Mouse (Mus musculus) limb, embryonic 15.5 days (tissue): ENCODE results near the gene Grem2. TPM values are rescaled to one million over a fixed set of nuclear protein-coding genes. Genes with fewer than 3 reads are reported as not detected.

Source experiments
- ATAC-seq: fragments of 200-750 bp; cut with Nextera tagmentation; 2 replicates; pipeline ENCODE4 v1.8.0; 2017; ENCODE audit warnings: low read depth, moderate TSS enrichment; ENCODE audit not compliant: insufficient number of reproducible peaks, low FRiP score, low TSS enrichment
- H3K27ac ChIP-seq: fragments of 300-500 bp; sonication (generic); 2 replicates; pipeline ENCODE4 v1.5.1; 2015; ENCODE audit warnings: moderate library complexity, mild to moderate bottlenecking, inconsistent platforms
- H3K27me3 ChIP-seq: fragments of 300-500 bp; sonication (generic); 2 replicates; pipeline ENCODE4 v1.6.1; 2015; ENCODE audit warnings: inconsistent platforms
- H3K36me3 ChIP-seq: fragments of 300-500 bp; sonication (generic); 2 replicates; pipeline ENCODE4 v1.6.1; 2015; ENCODE audit warnings: inconsistent platforms
- H3K4me1 ChIP-seq: fragments of 300-500 bp; sonication (generic); 2 replicates; pipeline ENCODE4 v1.6.1; 2015; ENCODE audit warnings: inconsistent platforms
- H3K4me2 ChIP-seq: fragments of 300-500 bp; sonication (generic); 2 replicates; pipeline ENCODE4 v1.6.1; 2015; ENCODE audit warnings: mild to moderate bottlenecking, inconsistent platforms
- H3K4me3 ChIP-seq: fragments of 300-500 bp; sonication (generic); 2 replicates; pipeline ENCODE4 v1.5.1; 2015; ENCODE audit warnings: mild to moderate bottlenecking, inconsistent platforms
- H3K9ac ChIP-seq: fragments of 300-500 bp; sonication (generic); 2 replicates; pipeline ENCODE4 v1.6.1; 2015; ENCODE audit warnings: inconsistent platforms
- H3K9me3 ChIP-seq: fragments of 300-500 bp; sonication (generic); 2 replicates; pipeline ENCODE4 v1.6.1; 2016; ENCODE audit warnings: inconsistent platforms
- WGBS: fragments of 180-500 bp; shearing (Covaris S2); methylation state at CpG from one replicate; pipeline ENCODE4 v1.1.7; 2015; 5-methylcytosine and 5-hydroxymethylcytosine counted together
- polyA plus RNA-seq: library from polyadenylated mRNA; unstranded; fragments of >200 nt; fragmentation: Nextera tagmentation; extraction: Ambion mirVana; gene quantifications from 2 replicates; pipeline ENCODE4 v1.2.1, GENCODE M21; 2015

Gene Grem2
- polyA plus RNA-seq, 1 experiment from 2014 or later: 2.8 TPM

GRCm38 (mm10) chr1:174888684-174889405 is 32.8 kb downstream of the Grem2 start:
- H3K27ac ChIP-seq: no peak overlapping the region
- no peaks in the 10 kb centered on the region for H3K27me3 ChIP-seq
- H3K9ac ChIP-seq: no peak overlapping the region
- 72% methylated on average over 14 of the region's 14 CpGs for WGBS
- H3K36me3 ChIP-seq: no peaks in the 10 kb centered on the region
- H3K4me3 ChIP-seq: no peak overlapping the region
- no peak overlapping the region for H3K4me2 ChIP-seq
- no peaks in the 10 kb centered on the region for H3K4me1 ChIP-seq
- ATAC-seq: no peak
- H3K9me3 ChIP-seq: no peaks in the 10 kb centered on the region

DNA sequence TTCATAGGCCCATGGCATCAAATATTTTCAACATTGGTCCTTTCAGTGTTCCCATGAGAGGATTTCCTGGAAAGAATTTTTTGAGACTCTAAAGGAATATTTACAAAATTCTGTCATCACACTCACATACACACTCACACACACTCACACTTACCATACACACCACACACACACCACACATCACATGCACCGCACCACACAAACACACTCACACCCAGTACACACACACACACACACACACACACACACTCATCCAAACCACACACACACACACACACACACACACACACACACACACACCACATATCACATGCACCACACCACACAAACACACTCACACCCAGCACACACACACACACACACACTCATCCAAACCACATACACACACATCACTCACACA is 33.5 kb downstream of the Grem2 start:
- Histone ChIP-seq H3K4me3 (no peak overlapping the region), H3K27me3 (no peaks in the 10 kb centered on the region), H3K27ac (no peak overlapping the region), H3K9me3 (no peaks in the 10 kb centered on the region), H3K4me2 (no peak overlapping the region), H3K36me3 (no peaks in the 10 kb centered on the region), H3K4me1 (no peaks in the 10 kb centered on the region), H3K9ac (no peak overlapping the region)
- ATAC-seq: no peak
- 100% methylated on average over 1 of the region's 1 CpGs for WGBS

GRCm38 (mm10) chr1:174882496-174882895 is 39.1 kb downstream of the Grem2 start:
- Histone ChIP-seq H3K36me3 (no peaks in the 10 kb centered on the region), H3K27me3 (no peaks in the 10 kb centered on the region), H3K9ac (no peak overlapping the region), H3K4me2 (no peak overlapping the region), H3K9me3 (no peaks in the 10 kb centered on the region), H3K4me1 (no peaks in the 10 kb centered on the region), H3K4me3 (no peak overlapping the region), H3K27ac (no peak overlapping the region)
- ATAC-seq: no peak
- WGBS: 52% methylated on average over 1 of the region's 1 CpGs

DNA sequence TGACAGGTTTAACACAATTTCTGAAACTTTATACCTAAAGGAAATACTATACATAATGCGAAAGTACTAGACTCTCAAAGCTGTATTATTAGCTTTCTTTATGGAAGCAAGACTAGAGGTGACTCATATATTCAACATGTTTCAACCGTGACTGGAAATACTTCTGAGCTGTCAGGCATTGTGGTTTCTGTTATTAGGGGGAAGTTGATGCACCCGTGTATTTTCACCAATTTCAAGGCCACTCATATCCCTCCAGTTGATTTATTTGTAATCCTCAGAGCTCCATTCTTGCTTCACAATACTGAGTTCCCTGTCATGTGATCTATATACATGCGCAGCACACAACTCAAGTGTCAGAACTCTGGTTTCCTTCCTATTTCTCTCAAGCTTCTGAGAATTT is 46.4 kb downstream of the Grem2 start:
- Histone ChIP-seq H3K36me3 (no peaks in the 10 kb centered on the region), H3K9ac (no peak overlapping the region), H3K4me2 (no peak overlapping the region), H3K4me3 (no peak overlapping the region), H3K9me3 (no peaks in the 10 kb centered on the region), H3K4me1 (no peaks in the 10 kb centered on the region), H3K27me3 (no peaks in the 10 kb centered on the region), H3K27ac (no peak overlapping the region)
- ATAC-seq: no peak
- 63% methylated on average over 4 of the region's 4 CpGs for WGBS

GRCm38 (mm10) chr1:174860407-174861118 is 61.1 kb downstream of the Grem2 start:
- ATAC-seq: no peak
- no peak overlapping the region for H3K27ac ChIP-seq
- H3K9me3 ChIP-seq: no peaks in the 10 kb centered on the region
- no peak overlapping the region for H3K9ac ChIP-seq
- no peak overlapping the region for H3K4me2 ChIP-seq
- no peaks in the 10 kb centered on the region for H3K36me3 ChIP-seq
- H3K4me3 ChIP-seq: no peak overlapping the region
- no peaks in the 10 kb centered on the region for H3K27me3 ChIP-seq
- no peaks in the 10 kb centered on the region for H3K4me1 ChIP-seq
- WGBS: 71% methylated on average over 10 of the region's 10 CpGs

- Histone ChIP-seq H3K4me2 (no peak overlapping the region), H3K27me3 (no peaks in the 10 kb centered on the region), H3K4me3 (no peak overlapping the region), H3K9me3 (no peaks in the 10 kb centered on the region), H3K27ac (no peak overlapping the region), H3K4me1 (no peaks in the 10 kb centered on the region), H3K9ac (no peak overlapping the region), H3K36me3 (no peaks in the 10 kb centered on the region)
- ATAC-seq: no peak
- 81% methylated on average over 2 of the region's 2 CpGs for WGBS
Observed at GRCm38 (mm10) chr1:174856188-174856587, 65.4 kb downstream of the Grem2 start.

DNA sequence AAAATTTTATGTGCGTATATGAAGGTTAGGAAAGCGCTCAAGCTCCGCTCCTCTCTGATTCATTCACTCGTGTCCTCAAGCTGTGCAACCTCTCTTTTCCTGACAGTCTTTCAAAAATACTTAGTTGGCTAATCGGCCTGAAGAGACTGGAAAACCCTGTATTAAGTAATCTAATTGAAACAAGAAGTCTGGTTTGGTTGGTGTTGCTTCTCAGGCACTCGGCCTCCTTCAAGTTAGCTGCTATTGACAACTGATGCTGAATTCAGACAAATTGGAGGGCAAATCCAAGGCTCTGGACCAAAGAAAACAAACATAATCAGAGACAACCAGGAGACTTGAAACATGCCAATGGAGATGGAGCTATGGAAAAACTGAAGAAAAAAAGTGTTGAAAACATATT is 76.8 kb downstream of the Grem2 start:
- no peak for ATAC-seq
- Histone ChIP-seq H3K9me3 (no peaks in the 10 kb centered on the region), H3K4me1 (peaks cover 2% of the 10 kb centered on the region; the same call in 1 of the 2 replicates), H3K36me3 (no peaks in the 10 kb centered on the region), H3K27ac (no peak overlapping the region), H3K4me2 (no peak overlapping the region), H3K4me3 (no peak overlapping the region), H3K27me3 (no peaks in the 10 kb centered on the region), H3K9ac (no peak overlapping the region)
- 48% methylated on average over 6 of the region's 6 CpGs for WGBS

DNA sequence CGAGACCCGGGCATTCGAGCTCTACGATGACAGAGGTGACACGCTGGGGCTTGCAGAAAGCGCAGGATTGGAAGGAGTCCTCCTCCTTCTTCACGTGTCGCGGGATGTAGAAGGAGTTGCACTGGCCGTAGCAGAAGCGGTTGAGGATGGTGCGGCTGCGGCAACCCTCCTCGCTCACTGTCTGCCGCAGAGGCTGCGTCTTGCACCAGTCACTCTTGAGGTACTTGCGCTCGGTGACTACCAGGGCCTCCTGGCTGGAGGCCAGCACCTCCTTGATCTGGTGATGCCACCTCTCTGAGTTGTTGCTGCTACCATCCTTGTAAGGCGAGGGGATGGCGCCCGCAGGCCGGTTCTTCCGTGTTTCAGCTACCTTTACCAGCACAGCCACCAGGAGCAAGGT is 84.8 kb downstream of the Grem2 start:
- Histone ChIP-seq H3K27ac (no peak overlapping the region), H3K36me3 (no peaks in the 10 kb centered on the region), H3K27me3 (no peaks in the 10 kb centered on the region), H3K9ac (no peak overlapping the region), H3K4me3 (no peak overlapping the region), H3K4me2 (no peak overlapping the region), H3K9me3 (no peaks in the 10 kb centered on the region), H3K4me1 (peaks cover 6% of the 10 kb centered on the region; the same call in 1 of the 2 replicates)
- WGBS: 91% methylated on average over 23 of the region's 23 CpGs
- ATAC-seq: no peak

DNA sequence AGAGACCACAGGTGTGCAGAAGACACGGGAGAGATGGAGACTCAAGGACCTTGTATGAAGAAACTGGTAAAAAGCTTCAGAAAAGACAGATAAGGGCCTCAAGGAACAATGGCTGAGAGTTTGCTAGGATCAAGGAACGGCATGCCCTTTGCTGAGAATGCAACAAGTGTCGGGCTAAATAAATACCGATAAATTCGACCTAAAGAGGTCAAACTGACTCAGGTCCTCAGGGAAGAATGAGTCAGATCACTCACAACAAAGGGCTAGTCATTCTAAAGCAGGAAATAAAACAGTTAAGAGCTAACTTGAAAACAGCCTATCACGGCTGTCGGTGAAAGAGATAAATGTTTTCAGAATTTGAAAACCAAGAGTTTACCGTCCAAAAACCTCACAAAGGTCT is 95.1 kb downstream of the Grem2 start:
- no peaks in the 10 kb centered on the region for H3K4me1 ChIP-seq
- H3K9me3 ChIP-seq: no peaks in the 10 kb centered on the region
- no peak for ATAC-seq
- H3K4me2 ChIP-seq: no peak overlapping the region
- no peak overlapping the region for H3K9ac ChIP-seq
- no peaks in the 10 kb centered on the region for H3K27me3 ChIP-seq
- WGBS: 44% methylated on average over 8 of the region's 8 CpGs
- H3K4me3 ChIP-seq: no peak overlapping the region
- no peak overlapping the region for H3K27ac ChIP-seq
- H3K36me3 ChIP-seq: no peaks in the 10 kb centered on the region

DNA sequence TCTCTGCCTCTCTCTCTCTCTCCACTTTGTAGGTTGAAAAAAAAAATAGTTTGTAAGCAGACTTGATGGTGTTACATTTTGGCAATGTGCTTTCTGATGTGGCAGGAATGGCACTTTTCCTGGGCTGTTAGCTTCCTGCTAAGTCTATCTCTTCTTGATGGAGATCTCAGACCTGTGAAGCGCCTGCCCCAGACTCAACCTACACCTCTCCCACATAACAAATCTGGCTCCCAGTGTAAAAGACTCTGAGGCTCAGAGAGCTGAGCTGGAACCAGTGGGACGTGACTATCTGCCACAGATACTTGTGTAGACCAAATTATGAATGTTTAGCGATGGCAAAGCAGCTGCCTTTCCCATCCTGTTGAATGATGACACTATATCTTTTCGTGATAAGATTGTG is 109.8 kb downstream of the Grem2 start:
- Histone ChIP-seq H3K9me3 (no peaks in the 10 kb centered on the region), H3K36me3 (no peaks in the 10 kb centered on the region), H3K4me3 (no peak overlapping the region), H3K4me2 (no peak overlapping the region), H3K27ac (no peak overlapping the region), H3K27me3 (no peaks in the 10 kb centered on the region), H3K4me1 (no peaks in the 10 kb centered on the region), H3K9ac (no peak overlapping the region)
- ATAC-seq: no peak
- WGBS: 83% methylated on average over 4 of the region's 4 CpGs

GRCm38 (mm10) chr1:174788617-174789016 is 133.0 kb downstream of the Grem2 start:
- 90% methylated on average over 2 of the region's 2 CpGs for WGBS
- Histone ChIP-seq H3K4me2 (no peak overlapping the region), H3K4me3 (no peak overlapping the region), H3K9ac (no peak overlapping the region), H3K9me3 (no peaks in the 10 kb centered on the region), H3K36me3 (no peaks in the 10 kb centered on the region), H3K27ac (no peak overlapping the region), H3K4me1 (no peaks in the 10 kb centered on the region), H3K27me3 (no peaks in the 10 kb centered on the region)
- no peak for ATAC-seq
